Mouse (Mus musculus): ENCODE measurements around the gene Gpr3. TPM values are rescaled to one million over a fixed set of nuclear protein-coding genes. Genes with fewer than 3 reads are reported as not detected.

Gpr3 gene
- polyA plus RNA-seq, 1 experiment, result 16.1 TPM

- Histone ChIP-seq H3K27ac (ENCODE audit: insufficient read depth, low read length) (no peak overlapping the region), H3K4me1 (ENCODE audit: control insufficient read depth, insufficient read depth, low read length) (peaks cover 8% of the 10 kb centered on the region; the same call in 1 of the 2 replicates), H3K4me3 (ENCODE audit: insufficient read depth, low read length) (no peak overlapping the region)
- TF ChIP-seq POLR2A (IDR thresholded peaks at IDR 0.05; ENCODE audit: extremely low read depth, insufficient read depth, low read length) (no peak), CTCF (IDR thresholded peaks at IDR 0.05; ENCODE audit: extremely low read depth, insufficient read depth, low read length) (no peak)
Observed at GRCm38 (mm10) chr4:133196136-133196535, 16.2 kb downstream of the Gpr3 start.

- no peak overlapping the region for H3K27ac ChIP-seq (ENCODE audit: insufficient read depth, low read length)
- no peak for TF ChIP-seq POLR2A (IDR thresholded peaks at IDR 0.05; ENCODE audit: extremely low read depth, insufficient read depth, low read length)
- no peak for TF ChIP-seq CTCF (IDR thresholded peaks at IDR 0.05; ENCODE audit: extremely low read depth, insufficient read depth, low read length)
- no peak overlapping the region for H3K4me3 ChIP-seq (ENCODE audit: insufficient read depth, low read length)
- H3K4me1 ChIP-seq (ENCODE audit: control insufficient read depth, insufficient read depth, low read length), result peaks cover 4% of the 10 kb centered on the region; the same call in 1 of the 2 replicates
Observed at GRCm38 (mm10) chr4:133195014-133195413, 17.3 kb downstream of the Gpr3 start.

- Histone ChIP-seq H3K27ac (ENCODE audit: insufficient read depth, low read length) (no peak overlapping the region), H3K4me1 (ENCODE audit: control insufficient read depth, insufficient read depth, low read length) (0 out of 2 replicates have a peak, but pooled peaks cover 2% of the 10 kb centered on the region), H3K4me3 (ENCODE audit: insufficient read depth, low read length) (no peak overlapping the region)
- TF ChIP-seq POLR2A (IDR thresholded peaks at IDR 0.05; ENCODE audit: extremely low read depth, insufficient read depth, low read length) (no peak), CTCF (IDR thresholded peaks at IDR 0.05; ENCODE audit: extremely low read depth, insufficient read depth, low read length) (no peak)
Observed at GRCm38 (mm10) chr4:133194482-133194881, 17.9 kb downstream of the Gpr3 start.

GRCm38 (mm10) chr4:133189396-133189795 lies 22.9 kb downstream of the Gpr3 start:
- H3K4me1 ChIP-seq (ENCODE audit: control insufficient read depth, insufficient read depth, low read length), result no peaks in the 10 kb centered on the region
- H3K4me3 ChIP-seq (ENCODE audit: insufficient read depth, low read length), result no peak overlapping the region
- TF ChIP-seq CTCF (IDR thresholded peaks at IDR 0.05; ENCODE audit: extremely low read depth, insufficient read depth, low read length) (no peak), POLR2A (IDR thresholded peaks at IDR 0.05; ENCODE audit: extremely low read depth, insufficient read depth, low read length) (no peak)
- H3K27ac ChIP-seq (ENCODE audit: insufficient read depth, low read length), result no peak overlapping the region

- Histone ChIP-seq H3K4me1 (ENCODE audit: control insufficient read depth, insufficient read depth, low read length) (no peaks in the 10 kb centered on the region), H3K27ac (ENCODE audit: insufficient read depth, low read length) (no peak overlapping the region), H3K4me3 (ENCODE audit: insufficient read depth, low read length) (no peak overlapping the region)
- TF ChIP-seq POLR2A (IDR thresholded peaks at IDR 0.05; ENCODE audit: extremely low read depth, insufficient read depth, low read length) (no peak), CTCF (IDR thresholded peaks at IDR 0.05; ENCODE audit: extremely low read depth, insufficient read depth, low read length) (no peak)
Observed at GRCm38 (mm10) chr4:133186856-133187255, 25.5 kb downstream of the Gpr3 start.

- H3K4me1 ChIP-seq (ENCODE audit: control insufficient read depth, insufficient read depth, low read length), result no peaks in the 10 kb centered on the region
- H3K4me3 ChIP-seq (ENCODE audit: insufficient read depth, low read length), result no peak overlapping the region
- no peak for TF ChIP-seq POLR2A (IDR thresholded peaks at IDR 0.05; ENCODE audit: extremely low read depth, insufficient read depth, low read length)
- no peak for TF ChIP-seq CTCF (IDR thresholded peaks at IDR 0.05; ENCODE audit: extremely low read depth, insufficient read depth, low read length)
- H3K27ac ChIP-seq (ENCODE audit: insufficient read depth, low read length), result no peak overlapping the region
Observed at GRCm38 (mm10) chr4:133185893-133186292, 26.4 kb downstream of the Gpr3 start.

GRCm38 (mm10) chr4:133184898-133185665 lies 27.3 kb downstream of the Gpr3 start:
- TF ChIP-seq CTCF (IDR thresholded peaks at IDR 0.05; ENCODE audit: extremely low read depth, insufficient read depth, low read length) (no peak), POLR2A (IDR thresholded peaks at IDR 0.05; ENCODE audit: extremely low read depth, insufficient read depth, low read length) (no peak)
- Histone ChIP-seq H3K4me3 (ENCODE audit: insufficient read depth, low read length) (no peak overlapping the region), H3K27ac (ENCODE audit: insufficient read depth, low read length) (no peak overlapping the region), H3K4me1 (ENCODE audit: control insufficient read depth, insufficient read depth, low read length) (no peaks in the 10 kb centered on the region)

GRCm38 (mm10) chr4:133184031-133184897 lies 28.1 kb downstream of the Gpr3 start:
- Histone ChIP-seq H3K4me1 (ENCODE audit: control insufficient read depth, insufficient read depth, low read length) (no peaks in the 10 kb centered on the region), H3K27ac (ENCODE audit: insufficient read depth, low read length) (no peak overlapping the region), H3K4me3 (ENCODE audit: insufficient read depth, low read length) (no peak overlapping the region)
- TF ChIP-seq POLR2A (IDR thresholded peaks at IDR 0.05; ENCODE audit: extremely low read depth, insufficient read depth, low read length) (no peak), CTCF (IDR thresholded peaks at IDR 0.05; ENCODE audit: extremely low read depth, insufficient read depth, low read length) (no peak)

- TF ChIP-seq POLR2A (IDR thresholded peaks at IDR 0.05; ENCODE audit: extremely low read depth, insufficient read depth, low read length) (no peak), CTCF (IDR thresholded peaks at IDR 0.05; ENCODE audit: extremely low read depth, insufficient read depth, low read length) (no peak)
- Histone ChIP-seq H3K4me3 (ENCODE audit: insufficient read depth, low read length) (no peak overlapping the region), H3K4me1 (ENCODE audit: control insufficient read depth, insufficient read depth, low read length) (no peaks in the 10 kb centered on the region), H3K27ac (ENCODE audit: insufficient read depth, low read length) (no peak overlapping the region)
Observed at GRCm38 (mm10) chr4:133182439-133183033, 29.8 kb downstream of the Gpr3 start.
